Mouse (Mus musculus): ENCODE measurements around the gene Pgk1. TPM values are rescaled to one million over a fixed set of nuclear protein-coding genes. Genes with fewer than 3 reads are reported as not detected.

The Pgk1 gene
- polyA plus RNA-seq, 1 experiment from 2014 or later: 265 TPM

Other genes starting within 250 kb of the Pgk1 start
- gene Magt1, start 175.2 kb upstream of the Pgk1 start, polyA plus RNA-seq (2015; fragmentation: Nextera tagmentation; extraction: Ambion mirVana): 27.3 and 34.4 TPM in 2 replicates
- gene Cox7b, start 171.4 kb upstream of the Pgk1 start, polyA plus RNA-seq (2015; fragmentation: Nextera tagmentation; extraction: Ambion mirVana): 418 and 442 TPM in 2 replicates
- gene Atp7a, start 159.8 kb upstream of the Pgk1 start, polyA plus RNA-seq (2015; fragmentation: Nextera tagmentation; extraction: Ambion mirVana): 14.8 and 16.2 TPM in 2 replicates
- 0.21 and 0.40 TPM in 2 replicates for gene Tlr13, start 43.9 kb upstream of the Pgk1 start, polyA plus RNA-seq (2015; fragmentation: Nextera tagmentation; extraction: Ambion mirVana)
- 19.8 and 20.4 TPM in 2 replicates for gene Taf9b, start 34.1 kb downstream of the Pgk1 start, polyA plus RNA-seq (2015; fragmentation: Nextera tagmentation; extraction: Ambion mirVana)
- gene Fnd3c2, start 68.3 kb downstream of the Pgk1 start, polyA plus RNA-seq (2015; fragmentation: Nextera tagmentation; extraction: Ambion mirVana): not detected in 2 replicates

Data from neural tube, embryonic 13.5 days (tissue).